Mouse (Mus musculus) layer of hippocampus, postnatal 36 days (tissue): ENCODE results near the gene Amigo1. TPM values are rescaled to one million over a fixed set of nuclear protein-coding genes. Genes with fewer than 3 reads are reported as not detected.

Experiments
- DNase-seq, 2 experiments: peaks; one replicate each; pipeline ENCODE4 v3.0.0; 2022
- total RNA-seq, 2 experiments: library from RNA; stranded (reverse); gene quantifications; 2 replicates each; pipeline ENCODE4 v1.2.3; 2021

The Amigo1 gene
- total RNA-seq, 2 experiments from 2014 or later, result 65.0 to 69.0 TPM

GRCm38 (mm10) chr3:108180514-108180913, 5.6 kb upstream of the Amigo1 start:
- DNase-seq, result no peak

- DNase-seq, result no peak
Observed at GRCm38 (mm10) chr3:108184742-108185141, 1.4 kb upstream of the Amigo1 start.

GRCm38 (mm10) chr3:108185460-108186097, 556 bp upstream of the Amigo1 start:
- no peak for DNase-seq

- DNase-seq, result peak in 1 of 2 experiments; percentile 7
Observed at GRCm38 (mm10) chr3:108187111-108187795, 1.1 kb downstream of the Amigo1 start.

- DNase-seq, result no peak
Observed at GRCm38 (mm10) chr3:108188716-108189490, 2.8 kb downstream of the Amigo1 start.

- no peak for DNase-seq
Observed at GRCm38 (mm10) chr3:108189897-108190296, 3.8 kb downstream of the Amigo1 start.

GRCm38 (mm10) chr3:108193686-108194085, 7.6 kb downstream of the Amigo1 start:
- peak in 1 of 2 experiments; percentile 2 for DNase-seq

- peak in 1 of 2 experiments; percentile 1 for DNase-seq
Observed at GRCm38 (mm10) chr3:108195287-108195686, 9.2 kb downstream of the Amigo1 start.

GRCm38 (mm10) chr3:108195941-108196590, 9.9 kb downstream of the Amigo1 start:
- peak; percentile 61 to 73 for DNase-seq

GRCm38 (mm10) chr3:108197066-108197497, 10.9 kb downstream of the Amigo1 start:
- DNase-seq, result peak; percentile 79

- DNase-seq, result no peak
Observed at GRCm38 (mm10) chr3:108199231-108199630, 13.1 kb downstream of the Amigo1 start.

GRCm38 (mm10) chr3:108200329-108201323, 14.5 kb downstream of the Amigo1 start, which contains the start of gene Cyb561d1:
Gene Cyb561d1, minus strand, starts transcription at chr3:108201212.
- peak; percentile 90 for DNase-seq

GRCm38 (mm10) chr3:108202506-108202905, 16.4 kb downstream of the Amigo1 start:
- no peak for DNase-seq

GRCm38 (mm10) chr3:108203212-108203611, 17.1 kb downstream of the Amigo1 start:
- DNase-seq, result no peak

- DNase-seq, result peak; percentile 75 to 77
Observed at GRCm38 (mm10) chr3:108203621-108204325, 17.6 kb downstream of the Amigo1 start.

GRCm38 (mm10) chr3:108204470-108204869, 18.3 kb downstream of the Amigo1 start:
- peak in 1 of 2 experiments; percentile 1 for DNase-seq

GRCm38 (mm10) chr3:108205601-108206000, 19.5 kb downstream of the Amigo1 start:
- DNase-seq, result no peak

- DNase-seq, result peak in 1 of 2 experiments; percentile 15
Observed at GRCm38 (mm10) chr3:108206731-108207375, 20.7 kb downstream of the Amigo1 start.

GRCm38 (mm10) chr3:108209001-108209400, 22.9 kb downstream of the Amigo1 start:
- DNase-seq, result no peak

GRCm38 (mm10) chr3:108209536-108209935, 23.4 kb downstream of the Amigo1 start:
- DNase-seq, result peak in 1 of 2 experiments; percentile 4
